Mouse (Mus musculus): Measurements from ENCODE around the gene Adat1. TPM values are rescaled to one million over a fixed set of nuclear protein-coding genes. Genes with fewer than 3 reads are reported as not detected.

The Adat1 gene
- total RNA-seq, 1 experiment, result 11.0 TPM

DNA sequence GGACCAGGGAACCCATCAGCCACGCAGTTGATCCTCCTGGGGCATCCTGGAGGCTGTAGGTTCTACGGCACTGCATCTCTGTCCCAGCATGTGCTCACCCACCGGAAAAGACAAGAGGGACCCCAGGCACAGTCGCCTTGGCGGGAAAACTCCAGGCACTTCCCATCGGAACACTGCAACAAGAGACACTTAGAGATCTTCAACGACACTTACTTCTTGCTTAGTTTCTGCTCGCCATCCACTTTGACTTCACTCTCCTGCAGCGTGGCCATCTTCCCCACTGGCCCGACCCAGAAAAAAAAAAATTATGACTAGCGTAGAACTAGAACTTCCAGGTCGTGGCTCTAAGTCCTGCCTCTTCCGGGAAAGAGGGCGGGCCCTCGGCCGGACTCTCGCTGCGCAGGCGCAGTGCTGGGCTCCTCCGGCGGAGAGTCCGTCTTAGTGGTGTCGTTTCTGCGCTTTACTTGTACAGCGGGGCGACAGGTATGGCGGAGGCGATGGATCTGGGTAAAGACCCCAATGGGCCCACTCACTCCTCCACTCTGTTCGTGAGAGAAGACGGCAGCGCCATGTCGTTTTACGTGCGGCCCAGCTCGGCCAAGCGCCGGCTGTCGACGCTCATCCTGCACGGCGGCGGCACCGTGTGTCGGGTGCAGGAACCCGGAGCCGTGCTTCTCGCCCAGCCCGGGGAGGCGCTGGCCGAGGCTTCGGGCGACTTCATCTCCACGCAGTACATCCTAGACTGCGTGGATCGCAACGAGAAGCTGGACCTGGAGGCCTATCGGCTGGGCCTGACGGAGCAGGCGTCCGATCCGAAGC, 19.1 kb upstream of the Adat1 start, which contains the start of the genes Kars and Terf2ip:
Gene Kars (minus strand): TSS at position 327 of the 819 bp plus-strand sequence.
Gene Terf2ip (plus strand): TSS at position 402 of the 819 bp plus-strand sequence.
- Histone ChIP-seq H3K9ac (ENCODE audit: insufficient read depth, low read depth, low read length, poor library complexity, severe bottlenecking) (peak within 1 kb of the TSS; percentile 90), H3K4me1 (ENCODE audit: control insufficient read depth in 2 of 2, insufficient read depth in 2 of 2, low read length in 2 of 2, poor library complexity in 1 of 2) (peaks cover 1 to 5% of the 10 kb centered on the region in 2 experiments; a peak in 2 of 4 replicates), H3K9me3 (ENCODE audit: control insufficient read depth, insufficient read depth, low read depth, low read length) (no peaks in the 10 kb centered on the region), H3K36me3 (ENCODE audit: control insufficient read depth, insufficient read depth, low read length, poor library complexity, severe bottlenecking) (peaks cover 4% of the 10 kb centered on the region; the same call in 1 of the 2 replicates), H3K27ac (ENCODE audit: insufficient read depth, low read depth, low read length, poor library complexity, severe bottlenecking) (peak within 1 kb of the TSS; percentile 40; the same call in 1 of the 2 replicates), H3K4me3 (ENCODE audit: insufficient read depth in 1 of 2, low read depth in 1 of 2, low read length in 2 of 2, poor library complexity in 1 of 2, severe bottlenecking in 1 of 2) (peak within 1 kb of the TSS; percentile 89 to 93)
- in situ Hi-C loops (cut with MboI; ENCODE audit: low sequenced_read_pairs in 2 of 2, unreplicated experiment in 2 of 2), result no loop called here
- DNase-seq (ENCODE audit: low read depth, low spot score), result peak; percentile 87
- TF ChIP-seq HCFC1 (IDR thresholded peaks at IDR 0.05; ENCODE audit: borderline replicate concordance, insufficient read depth, low read length) (0 out of 2 replicates have a peak, but pooled peaks have one; percentile 57), ZNF384 (IDR thresholded peaks at IDR 0.05; ENCODE audit: low read depth, low read length) (peak; percentile 96), ZC3H11A (IDR thresholded peaks at IDR 0.05; ENCODE audit: borderline replicate concordance, low read depth, low read length) (no peak)

DNA sequence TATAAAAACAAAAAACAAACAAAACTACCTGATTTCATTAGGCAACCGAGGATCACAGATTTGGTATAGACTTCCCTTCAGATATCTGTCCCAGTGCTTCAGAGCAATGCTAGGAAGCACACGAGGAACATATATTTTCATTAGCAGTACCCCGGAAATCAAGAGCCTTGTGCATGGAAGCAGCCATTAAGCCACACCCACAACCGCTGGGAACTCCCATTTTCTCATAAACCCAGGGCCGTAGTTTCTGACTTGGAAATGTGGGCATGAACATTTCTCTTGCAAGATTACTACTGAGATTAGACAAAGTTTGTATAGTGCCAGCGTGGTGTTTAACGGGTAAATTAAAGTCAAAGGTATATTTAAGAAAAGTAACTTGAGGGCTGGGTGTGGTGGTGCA, 17.5 kb upstream of the Adat1 start:
- no peaks in the 10 kb centered on the region for H3K9me3 ChIP-seq (ENCODE audit: control insufficient read depth, insufficient read depth, low read depth, low read length)
- H3K9ac ChIP-seq (ENCODE audit: insufficient read depth, low read depth, low read length, poor library complexity, severe bottlenecking), result no peak overlapping the region
- TF ChIP-seq HCFC1 (IDR thresholded peaks at IDR 0.05; ENCODE audit: borderline replicate concordance, insufficient read depth, low read length) (no peak), MAFK (IDR thresholded peaks at IDR 0.05; ENCODE audit: insufficient read depth, low read depth, low read length) (no peak), ZC3H11A (IDR thresholded peaks at IDR 0.05; ENCODE audit: borderline replicate concordance, low read depth, low read length) (no peak), CHD2 (IDR thresholded peaks at IDR 0.05; ENCODE audit: low read depth, low read length) (no peak), ZNF384 (IDR thresholded peaks at IDR 0.05; ENCODE audit: low read depth, low read length) (no peak)
- no peak overlapping the region for H3K27ac ChIP-seq (ENCODE audit: insufficient read depth, low read depth, low read length, poor library complexity, severe bottlenecking)
- in situ Hi-C loops (cut with MboI; ENCODE audit: low sequenced_read_pairs in 2 of 2, unreplicated experiment in 2 of 2), result no loop called here
- peaks cover 1 to 5% of the 10 kb centered on the region in 2 experiments; a peak in 2 of 4 replicates for H3K4me1 ChIP-seq (ENCODE audit: control insufficient read depth in 2 of 2, insufficient read depth in 2 of 2, low read length in 2 of 2, poor library complexity in 1 of 2)
- peak overlapping the region; percentile 23 to 35; a peak in 2 of 4 replicates for H3K4me3 ChIP-seq (ENCODE audit: insufficient read depth in 1 of 2, low read depth in 1 of 2, low read length in 2 of 2, poor library complexity in 1 of 2, severe bottlenecking in 1 of 2)
- DNase-seq (ENCODE audit: low read depth, low spot score), result no peak
- H3K36me3 ChIP-seq (ENCODE audit: control insufficient read depth, insufficient read depth, low read length, poor library complexity, severe bottlenecking), result peaks cover 13% of the 10 kb centered on the region; the same call in 1 of the 2 replicates

DNA sequence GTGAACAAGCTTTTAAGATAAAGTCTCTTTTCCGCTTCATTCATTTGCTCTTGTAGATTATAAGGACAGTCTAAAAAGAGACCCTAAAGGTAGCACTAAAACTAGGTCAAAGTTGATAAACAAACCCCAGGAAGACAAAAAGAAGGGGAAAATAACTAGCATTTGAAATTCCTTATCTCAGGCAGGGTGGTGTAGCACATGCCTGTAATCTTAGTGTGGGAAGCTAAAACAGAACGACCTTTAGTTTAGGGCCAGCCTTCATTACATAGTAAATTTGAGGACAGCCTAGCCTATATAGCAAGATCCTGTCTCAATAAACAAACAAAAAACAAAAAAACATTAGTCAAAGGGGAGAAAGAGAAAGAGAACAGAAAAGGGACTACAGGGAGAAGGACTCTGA, 15.6 kb upstream of the Adat1 start:
- in situ Hi-C loops (cut with MboI; ENCODE audit: low sequenced_read_pairs in 2 of 2, unreplicated experiment in 2 of 2), result no loop called here
- no peak overlapping the region for H3K27ac ChIP-seq (ENCODE audit: insufficient read depth, low read depth, low read length, poor library complexity, severe bottlenecking)
- TF ChIP-seq MAFK (IDR thresholded peaks at IDR 0.05; ENCODE audit: insufficient read depth, low read depth, low read length) (no peak), ZNF384 (IDR thresholded peaks at IDR 0.05; ENCODE audit: low read depth, low read length) (no peak)
- no peak overlapping the region for H3K4me3 ChIP-seq (ENCODE audit: insufficient read depth in 1 of 2, low read depth in 1 of 2, low read length in 2 of 2, poor library complexity in 1 of 2, severe bottlenecking in 1 of 2)
- H3K9ac ChIP-seq (ENCODE audit: insufficient read depth, low read depth, low read length, poor library complexity, severe bottlenecking), result no peak overlapping the region
- peaks cover 1 to 5% of the 10 kb centered on the region in 2 experiments; a peak in 2 of 4 replicates for H3K4me1 ChIP-seq (ENCODE audit: control insufficient read depth in 2 of 2, insufficient read depth in 2 of 2, low read length in 2 of 2, poor library complexity in 1 of 2)
- H3K36me3 ChIP-seq (ENCODE audit: control insufficient read depth, insufficient read depth, low read length, poor library complexity, severe bottlenecking), result peaks cover 27% of the 10 kb centered on the region
- no peak for DNase-seq (ENCODE audit: low read depth, low spot score)
- no peaks in the 10 kb centered on the region for H3K9me3 ChIP-seq (ENCODE audit: control insufficient read depth, insufficient read depth, low read depth, low read length)

- peaks cover 46% of the 10 kb centered on the region for H3K36me3 ChIP-seq (ENCODE audit: control insufficient read depth, insufficient read depth, low read length, poor library complexity, severe bottlenecking)
- DNase-seq (ENCODE audit: low read depth, low spot score), result no peak
- no peak for TF ChIP-seq MAFK (IDR thresholded peaks at IDR 0.05; ENCODE audit: insufficient read depth, low read depth, low read length)
- TF ChIP-seq ZNF384 (IDR thresholded peaks at IDR 0.05; ENCODE audit: low read depth, low read length), result no peak
- no peak for TF ChIP-seq ZC3H11A (IDR thresholded peaks at IDR 0.05; ENCODE audit: borderline replicate concordance, low read depth, low read length)
- TF ChIP-seq HCFC1 (IDR thresholded peaks at IDR 0.05; ENCODE audit: borderline replicate concordance, insufficient read depth, low read length), result no peak
- TF ChIP-seq CHD2 (IDR thresholded peaks at IDR 0.05; ENCODE audit: low read depth, low read length), result no peak
- no peaks in the 10 kb centered on the region for H3K9me3 ChIP-seq (ENCODE audit: control insufficient read depth, insufficient read depth, low read depth, low read length)
- 0 out of 4 replicates have a peak, but pooled peaks cover 1 to 4% of the 10 kb centered on the region in 2 experiments for H3K4me1 ChIP-seq (ENCODE audit: control insufficient read depth in 2 of 2, insufficient read depth in 2 of 2, low read length in 2 of 2, poor library complexity in 1 of 2)
- H3K4me3 ChIP-seq (ENCODE audit: insufficient read depth in 1 of 2, low read depth in 1 of 2, low read length in 2 of 2, poor library complexity in 1 of 2, severe bottlenecking in 1 of 2), result no peak overlapping the region
- no peak overlapping the region for H3K9ac ChIP-seq (ENCODE audit: insufficient read depth, low read depth, low read length, poor library complexity, severe bottlenecking)
- H3K27ac ChIP-seq (ENCODE audit: insufficient read depth, low read depth, low read length, poor library complexity, severe bottlenecking), result no peak overlapping the region
- in situ Hi-C loops (cut with MboI; ENCODE audit: low sequenced_read_pairs in 2 of 2, unreplicated experiment in 2 of 2), result no loop called here
Observed at GRCm38 (mm10) chr8:112005601-112006000, 13.5 kb upstream of the Adat1 start.

Measured in ES-E14 (cell line).